Mouse (Mus musculus) left cerebral cortex, adult 18-20 months (tissue): ENCODE measurements around the gene Bmpr1b. TPM values are rescaled to one million over a fixed set of nuclear protein-coding genes. Genes with fewer than 3 reads are reported as not detected.

Experiments used
- DNase-seq, 2 experiments: peaks; one replicate each; pipeline ENCODE4 v3.0.0; 2021 to 2022; ENCODE audit warnings: low spot score in 2 of 2, mixed read lengths in 1 of 2
- total RNA-seq, 2 experiments: library from RNA; stranded (reverse); gene quantifications; 2 replicates each; pipeline ENCODE4 v1.2.3; 2021

The Bmpr1b gene
- total RNA-seq, 2 experiments from 2014 or later: 18.6 to 21.6 TPM

- no peak for DNase-seq
These were observed 253.2 kb downstream of the Bmpr1b start for GRCm38 (mm10) chr3:141915995-141916394.

DNA sequence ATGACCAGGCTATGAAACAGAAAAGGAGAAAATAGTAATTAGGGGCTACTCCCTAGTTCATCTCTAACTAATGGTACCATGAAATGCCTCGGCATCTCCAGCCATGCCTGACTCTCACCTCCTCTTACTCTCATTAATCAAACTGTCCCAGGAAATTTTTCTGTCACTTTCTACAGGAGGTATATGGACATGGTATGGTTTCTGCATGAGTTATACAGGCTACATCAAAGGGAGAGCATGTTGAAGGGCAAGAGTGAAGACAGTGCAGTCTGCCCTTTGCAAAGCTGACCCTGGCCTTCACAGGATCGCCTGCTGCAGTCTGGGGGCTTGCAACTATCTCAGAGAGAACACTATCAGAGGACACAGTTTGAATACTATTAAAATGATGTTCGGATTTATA is 254.6 kb downstream of the Bmpr1b start:
- DNase-seq: no peak

- peak in 1 of 2 experiments; percentile 12 for DNase-seq
These were observed 260.1 kb downstream of the Bmpr1b start for GRCm38 (mm10) chr3:141909136-141909535.

DNA sequence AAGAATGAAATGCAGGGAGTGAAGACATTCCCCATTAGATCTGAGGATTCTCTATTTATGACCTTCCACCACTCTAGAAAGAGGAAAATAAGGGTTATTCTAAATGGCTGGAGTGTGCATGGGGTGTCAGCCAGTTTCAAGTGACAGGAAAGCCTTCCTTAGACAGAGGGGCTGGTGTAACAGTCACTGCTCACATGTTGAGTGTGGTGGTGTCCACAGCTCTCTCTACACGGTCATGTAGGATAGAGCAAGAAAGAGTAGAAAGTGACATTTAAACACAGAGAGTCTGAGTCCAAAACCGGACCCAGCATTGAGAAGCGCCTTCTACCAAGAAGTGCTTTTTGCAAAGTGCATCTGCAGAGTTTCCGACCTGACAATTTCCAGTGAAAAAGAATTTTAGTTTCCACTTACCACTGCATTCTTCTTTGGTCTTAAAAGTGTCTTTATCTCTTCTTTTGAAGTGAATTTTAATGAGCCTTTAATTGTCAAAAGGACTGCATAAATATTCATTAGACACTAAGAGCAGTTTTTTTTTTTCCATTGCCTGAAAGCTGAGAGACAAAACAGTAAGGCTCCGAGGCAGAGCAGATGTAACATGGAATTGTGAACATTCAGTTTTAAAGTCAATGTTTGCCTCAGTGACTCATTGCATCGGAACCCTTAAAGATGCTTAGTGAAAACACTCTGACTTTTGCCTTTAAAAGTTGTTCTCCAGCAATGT is 263.2 kb downstream of the Bmpr1b start:
- DNase-seq: no peak

DNA sequence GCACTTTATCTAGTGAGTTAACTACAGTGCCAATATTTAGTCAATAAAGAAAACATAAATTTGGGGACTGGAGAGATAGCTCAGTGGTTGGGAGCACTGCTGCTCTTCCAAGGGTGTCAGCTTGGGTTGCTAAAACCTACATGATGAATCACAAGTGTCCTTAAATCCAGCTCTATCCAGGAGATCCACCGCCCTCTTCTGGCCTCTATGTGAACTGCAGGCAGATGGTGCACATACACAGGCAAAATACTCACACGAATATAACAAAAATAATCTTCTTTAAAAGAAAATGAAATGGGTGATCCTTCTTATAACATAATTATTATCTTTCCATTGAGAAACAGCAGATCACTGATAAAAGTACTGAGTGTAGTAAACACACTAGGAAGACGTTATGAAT is 268.9 kb downstream of the Bmpr1b start:
- no peak for DNase-seq

- DNase-seq: no peak
These were observed 269.7 kb downstream of the Bmpr1b start for GRCm38 (mm10) chr3:141899521-141899920.

DNA sequence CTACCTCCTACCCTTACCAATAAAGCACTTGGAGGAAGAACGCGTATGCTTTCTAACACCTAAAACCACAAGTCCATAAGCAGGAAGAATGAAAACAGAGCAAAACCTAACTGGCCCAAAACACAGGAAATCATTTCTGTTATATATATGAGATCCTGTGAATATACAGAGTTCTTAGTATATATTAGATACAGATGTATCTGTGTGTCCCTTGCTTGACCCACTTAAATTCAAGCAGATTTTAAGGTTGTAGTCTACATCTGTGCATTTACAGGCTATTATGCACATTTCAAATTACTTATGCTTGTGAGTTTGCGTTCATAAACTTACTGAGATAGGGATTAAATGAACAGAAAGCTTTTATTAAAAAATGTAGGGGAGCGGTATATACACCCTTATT is 271.5 kb downstream of the Bmpr1b start:
- no peak for DNase-seq

DNA sequence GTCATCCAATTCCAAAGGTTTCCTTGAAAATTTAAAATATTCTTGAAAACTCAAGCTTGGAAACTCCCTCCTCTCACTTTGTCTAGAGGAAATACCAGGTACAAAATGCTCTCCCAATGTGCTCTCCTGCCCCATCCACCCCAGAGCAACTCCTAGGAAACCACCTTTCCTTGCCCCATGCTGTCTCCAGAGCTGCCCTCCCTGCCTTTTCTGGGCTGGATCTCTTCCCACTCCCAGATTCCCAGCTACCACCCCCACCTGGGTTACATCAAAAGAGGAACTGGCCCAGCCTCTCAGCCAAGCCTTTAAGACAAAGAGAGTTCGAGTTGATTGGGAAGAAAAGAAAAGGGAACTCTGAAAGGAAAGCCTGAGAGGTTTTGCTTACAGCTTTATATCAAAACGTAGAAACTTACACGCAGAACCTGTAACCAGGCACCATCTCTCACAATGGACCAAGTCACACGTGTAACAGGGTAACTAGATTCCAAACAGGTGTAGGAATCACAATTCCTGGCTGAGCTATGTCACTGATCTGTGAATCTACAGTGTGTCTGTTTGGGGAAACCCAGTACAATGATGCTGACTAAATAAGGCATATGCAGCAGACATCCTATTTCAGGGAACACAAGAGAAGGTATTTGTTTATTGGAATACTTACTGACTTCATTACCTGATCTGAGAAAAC is 272.2 kb downstream of the Bmpr1b start:
- no peak for DNase-seq

- peak in 1 of 2 experiments; percentile 13 for DNase-seq
These were observed 274.1 kb downstream of the Bmpr1b start for GRCm38 (mm10) chr3:141895096-141895495.

DNA sequence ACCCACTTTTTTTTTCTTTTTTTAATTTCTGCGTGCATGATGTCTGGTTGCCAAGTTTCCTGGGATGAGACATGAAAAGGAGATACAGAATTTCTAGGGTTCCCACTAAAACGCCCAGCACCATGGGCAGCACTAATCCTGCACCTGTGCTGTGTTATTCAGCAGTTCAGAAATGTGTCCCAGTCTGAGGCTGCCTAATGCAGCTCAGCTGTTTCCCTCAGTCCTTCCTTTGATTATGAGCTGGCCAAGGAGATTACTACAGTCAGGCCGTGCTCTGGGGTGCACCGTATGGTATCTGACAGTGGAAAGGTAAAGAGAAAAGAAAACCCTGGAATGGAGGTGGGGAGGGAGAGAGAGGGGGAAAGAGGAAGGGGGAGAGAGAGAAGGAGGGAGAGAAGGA is 278.6 kb downstream of the Bmpr1b start:
- no peak for DNase-seq

GRCm38 (mm10) chr3:141887476-141888274 is 281.6 kb downstream of the Bmpr1b start:
- DNase-seq: no peak

GRCm38 (mm10) chr3:141884190-141884589 is 285.0 kb downstream of the Bmpr1b start:
- DNase-seq: no peak

DNA sequence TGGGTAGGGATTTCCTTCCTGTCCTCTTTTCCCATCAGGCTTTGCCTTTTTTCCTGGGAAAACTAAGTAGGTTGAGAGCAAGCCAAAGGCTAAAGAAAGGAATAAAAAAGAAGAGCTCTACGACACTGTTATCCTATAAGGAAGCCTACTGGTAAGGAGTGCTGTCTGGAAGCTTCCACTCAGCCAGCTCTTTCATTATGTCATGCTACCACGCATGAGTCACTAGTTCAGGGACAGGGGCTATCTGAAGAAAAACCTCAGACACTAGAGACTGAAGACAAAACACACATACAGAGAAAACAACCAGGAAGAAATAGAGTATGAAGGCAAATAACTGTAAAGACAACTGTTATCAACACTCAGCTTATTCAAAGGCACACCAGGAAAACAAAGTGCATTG is 286.7 kb downstream of the Bmpr1b start:
- DNase-seq: no peak

DNA sequence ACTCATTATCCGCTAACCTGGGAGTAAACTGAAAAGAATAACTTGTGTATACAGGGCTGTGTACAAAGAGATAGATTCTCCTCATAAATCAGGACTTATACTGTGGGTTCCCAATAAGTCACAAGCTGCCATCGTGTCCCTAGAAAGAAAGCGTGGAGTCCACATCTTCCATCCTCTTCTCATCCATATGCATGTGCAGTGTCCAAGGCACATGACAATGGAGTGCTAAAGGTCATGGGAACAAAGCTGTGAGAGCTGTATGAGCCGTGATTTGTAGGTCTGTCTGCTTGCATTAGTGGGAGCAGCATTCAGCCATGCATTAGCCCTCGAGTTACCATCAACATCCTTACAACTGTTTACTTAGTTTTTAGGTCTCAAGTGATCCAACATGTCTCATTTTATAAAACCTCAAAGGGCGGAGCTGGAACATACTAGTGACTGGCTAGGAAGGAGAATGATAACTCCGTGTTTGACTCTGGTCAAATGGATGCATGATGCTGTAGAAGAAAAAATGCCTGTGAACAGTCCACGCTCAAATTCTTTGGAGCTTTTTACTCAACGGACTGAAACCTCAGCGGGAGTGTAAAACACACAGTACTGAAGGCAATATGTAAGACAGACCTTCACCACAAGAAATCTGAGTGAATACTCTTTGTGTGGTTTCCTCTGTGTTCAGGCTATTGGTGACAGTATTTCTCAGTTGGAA is 296.7 kb downstream of the Bmpr1b start:
- DNase-seq: no peak

GRCm38 (mm10) chr3:141871805-141872204 is 297.4 kb downstream of the Bmpr1b start:
- no peak for DNase-seq

DNA sequence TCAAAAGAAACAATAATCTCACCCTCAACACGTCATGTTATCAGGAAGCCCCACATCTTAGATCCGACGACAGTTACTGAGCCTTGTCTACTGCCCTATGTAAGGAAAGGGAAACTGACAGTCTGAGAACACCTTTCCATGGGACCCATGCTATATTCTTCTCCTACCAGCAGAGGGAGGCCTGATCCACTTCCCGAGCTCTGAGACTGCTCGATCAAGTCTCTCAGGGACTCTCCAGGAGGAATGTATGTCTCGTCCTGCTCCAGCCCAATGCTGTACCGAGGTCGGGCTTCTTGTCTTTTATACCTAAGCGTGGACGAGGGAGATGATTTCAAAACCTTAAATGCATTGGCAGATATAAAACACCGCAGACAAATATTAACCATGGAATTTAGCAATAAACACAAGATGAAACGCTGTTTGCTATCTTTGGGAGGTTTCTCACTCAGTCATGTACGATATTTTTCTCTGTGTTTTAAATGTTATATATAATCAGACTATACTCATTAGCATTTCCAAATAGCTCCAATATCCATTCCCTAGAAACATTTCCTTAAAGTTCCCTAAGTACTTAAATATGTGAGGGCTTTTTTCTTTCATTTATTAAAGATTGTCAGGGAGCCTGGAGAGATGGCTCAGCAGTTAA is 306.3 kb downstream of the Bmpr1b start:
- peak; percentile 59 to 68 for DNase-seq

- no peak for DNase-seq
These were observed 312.1 kb downstream of the Bmpr1b start for GRCm38 (mm10) chr3:141857123-141857522.

GRCm38 (mm10) chr3:141854339-141854738 is 314.9 kb downstream of the Bmpr1b start:
- no peak for DNase-seq

DNA sequence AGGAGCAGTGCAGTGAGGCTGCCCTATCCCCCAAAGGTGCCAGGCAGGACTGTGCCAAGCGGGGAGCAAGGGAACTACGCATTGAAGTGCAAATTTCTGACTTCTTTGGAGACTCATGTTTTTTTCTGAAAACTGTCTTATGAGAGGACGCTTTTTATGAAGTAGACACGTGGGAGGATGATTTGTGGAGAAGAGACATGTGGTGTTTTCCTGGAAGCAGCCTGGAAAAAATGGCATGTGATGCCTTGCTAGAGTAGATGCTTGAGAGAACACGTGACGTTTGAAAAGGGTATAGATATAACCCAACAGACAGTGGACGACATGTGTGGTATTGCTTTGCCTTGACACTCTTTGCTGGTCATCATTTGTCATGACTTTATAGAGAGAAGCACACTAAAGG is 319.1 kb downstream of the Bmpr1b start:
- no peak for DNase-seq

- DNase-seq: no peak
These were observed 320.0 kb downstream of the Bmpr1b start for GRCm38 (mm10) chr3:141849206-141849605.

GRCm38 (mm10) chr3:141838864-141839263 is 330.4 kb downstream of the Bmpr1b start:
- DNase-seq: peak; percentile 28 to 58
